Mouse (Mus musculus) limb, embryonic 11.5 days (tissue): ENCODE measurements around the gene Traf3ip2. TPM values are rescaled to one million over a fixed set of nuclear protein-coding genes. Genes with fewer than 3 reads are reported as not detected.

Source experiments
- ATAC-seq: fragments of 200-750 bp; cut with Nextera tagmentation; 2 replicates; pipeline ENCODE4 v1.8.0; 2017; ENCODE audit warnings: low read depth; ENCODE audit not compliant: insufficient number of reproducible peaks, low FRiP score, low TSS enrichment
- DNase-seq: peaks from one replicate; pipeline ENCODE4 v3.0.0-alpha.2; 2015; ENCODE audit warnings: low spot score
- H3K27ac ChIP-seq: fragments of 300-500 bp; sonication (generic); replicated peaks from 2 replicates; pipeline ENCODE4 v1.5.1; 2014; ENCODE audit warnings: low read depth, mild to moderate bottlenecking, low read length
- H3K27me3 ChIP-seq: fragments of 300-500 bp; sonication (generic); 2 replicates; pipeline ENCODE4 v1.6.1; 2014; ENCODE audit warnings: mild to moderate bottlenecking, low read length, mixed read lengths; ENCODE audit not compliant: control insufficient read depth, insufficient read depth
- H3K36me3 ChIP-seq: fragments of 300-500 bp; sonication (generic); 2 replicates; pipeline ENCODE4 v1.6.1; 2014; ENCODE audit warnings: mild to moderate bottlenecking, low read length, moderate library complexity, mixed read lengths; ENCODE audit not compliant: control insufficient read depth, insufficient read depth
- H3K4me1 ChIP-seq: fragments of 300-500 bp; sonication (generic); 2 replicates; pipeline ENCODE4 v1.6.1; 2014; ENCODE audit warnings: low read length, mixed read lengths; ENCODE audit not compliant: control insufficient read depth, insufficient read depth
- H3K4me2 ChIP-seq: fragments of 300-500 bp; sonication (generic); 2 replicates; pipeline ENCODE4 v1.6.1; 2014; ENCODE audit warnings: low read depth, mild to moderate bottlenecking, moderate library complexity; ENCODE audit not compliant: severe bottlenecking
- H3K4me3 ChIP-seq: fragments of 300-500 bp; sonication (generic); 2 replicates; pipeline ENCODE4 v1.5.1; 2014; ENCODE audit warnings: low read depth, low read length
- H3K9ac ChIP-seq: fragments of 300-500 bp; sonication (generic); 2 replicates; pipeline ENCODE4 v1.6.1; 2014; ENCODE audit warnings: mild to moderate bottlenecking, low read length
- H3K9me3 ChIP-seq: fragments of 300-500 bp; sonication (generic); 2 replicates; pipeline ENCODE4 v1.6.1; 2016; ENCODE audit warnings: low read length; ENCODE audit not compliant: control insufficient read depth
- WGBS: fragments of 180-500 bp; shearing (Covaris S2); extraction: QIAGEN DNeasy Blood & Tissue Kit; methylation state at CpG from one replicate; pipeline ENCODE4 v1.1.7; 2014; 5-methylcytosine and 5-hydroxymethylcytosine counted together
- polyA plus RNA-seq: library from polyadenylated mRNA; unstranded; fragments of >200 nt; fragmentation: Nextera tagmentation; extraction: Ambion mirVana; gene quantifications from 2 replicates; pipeline ENCODE4 v1.2.1, GENCODE M21; 2014

The Traf3ip2 gene
- polyA plus RNA-seq, 1 experiment from 2014 or later, result 5.9 TPM

DNA sequence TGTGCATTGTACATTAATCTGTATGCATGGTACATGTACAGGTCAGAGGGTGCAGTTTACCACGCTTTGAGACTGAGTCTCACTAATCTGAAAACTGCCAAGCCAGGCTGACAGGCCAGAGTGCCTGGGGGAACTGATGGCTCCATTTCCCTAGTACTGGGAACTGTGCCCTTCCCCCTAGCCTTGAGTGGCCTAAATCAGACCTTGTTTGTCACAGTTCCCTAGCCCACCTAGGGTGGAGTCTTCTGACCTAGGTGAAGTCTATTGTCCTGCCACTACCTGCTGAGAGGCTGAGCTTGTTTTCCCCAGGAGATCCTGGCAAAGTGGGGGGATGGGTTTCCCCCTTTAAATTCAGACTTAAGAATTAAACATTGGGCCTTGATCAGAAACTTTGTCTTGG is 18.0 kb upstream of the Traf3ip2 start:
- H3K4me2 ChIP-seq, result no peak overlapping the region

GRCm38 (mm10) chr10:39595862-39596261 is 16.9 kb upstream of the Traf3ip2 start:
- H3K4me1 ChIP-seq, result no peaks in the 10 kb centered on the region
- H3K9ac ChIP-seq, result no peak overlapping the region
- no peaks in the 10 kb centered on the region for H3K36me3 ChIP-seq
- H3K4me2 ChIP-seq, result no peak overlapping the region
- ATAC-seq (no peak), DNase-seq (no peak)
- no peak overlapping the region for H3K4me3 ChIP-seq
- H3K27ac ChIP-seq, result no peak overlapping the region
- no peaks in the 10 kb centered on the region for H3K27me3 ChIP-seq
- no peaks in the 10 kb centered on the region; the same call in 1 of the 2 replicates for H3K9me3 ChIP-seq
- 81% methylated on average over 3 of the region's 3 CpGs for WGBS

More for the DNA sequence above, 18.0 kb upstream of the Traf3ip2 start:
- DNase-seq (no peak), ATAC-seq (no peak)
- 70% methylated on average over 1 of the region's 1 CpGs for WGBS
- H3K9me3 ChIP-seq, result no peaks in the 10 kb centered on the region; the same call in 1 of the 2 replicates
- H3K4me3 ChIP-seq, result no peak overlapping the region
- no peaks in the 10 kb centered on the region for H3K4me1 ChIP-seq
- H3K27ac ChIP-seq, result no peak overlapping the region
- H3K27me3 ChIP-seq, result no peaks in the 10 kb centered on the region
- no peaks in the 10 kb centered on the region for H3K36me3 ChIP-seq
- no peak overlapping the region for H3K9ac ChIP-seq

GRCm38 (mm10) chr10:39597116-39597791 is 15.5 kb upstream of the Traf3ip2 start:
- Histone ChIP-seq H3K4me3 (no peak overlapping the region), H3K36me3 (no peaks in the 10 kb centered on the region), H3K4me2 (no peak overlapping the region), H3K9ac (no peak overlapping the region), H3K27ac (no peak overlapping the region), H3K4me1 (no peaks in the 10 kb centered on the region), H3K27me3 (no peaks in the 10 kb centered on the region), H3K9me3 (no peaks in the 10 kb centered on the region; the same call in 1 of the 2 replicates)
- ATAC-seq, result no peak
- DNase-seq, result no peak
- WGBS, result 53% methylated on average over 9 of the region's 9 CpGs

- no peak for DNase-seq
- no peak for ATAC-seq
- Histone ChIP-seq H3K4me3 (no peak overlapping the region), H3K27me3 (no peaks in the 10 kb centered on the region), H3K27ac (no peak overlapping the region), H3K9ac (no peak overlapping the region), H3K4me1 (no peaks in the 10 kb centered on the region), H3K9me3 (no peaks in the 10 kb centered on the region), H3K36me3 (no peaks in the 10 kb centered on the region), H3K4me2 (no peak overlapping the region)
- WGBS, result 77% methylated on average over 3 of the region's 3 CpGs
Measured at GRCm38 (mm10) chr10:39597792-39598183, 14.9 kb upstream of the Traf3ip2 start.

DNA sequence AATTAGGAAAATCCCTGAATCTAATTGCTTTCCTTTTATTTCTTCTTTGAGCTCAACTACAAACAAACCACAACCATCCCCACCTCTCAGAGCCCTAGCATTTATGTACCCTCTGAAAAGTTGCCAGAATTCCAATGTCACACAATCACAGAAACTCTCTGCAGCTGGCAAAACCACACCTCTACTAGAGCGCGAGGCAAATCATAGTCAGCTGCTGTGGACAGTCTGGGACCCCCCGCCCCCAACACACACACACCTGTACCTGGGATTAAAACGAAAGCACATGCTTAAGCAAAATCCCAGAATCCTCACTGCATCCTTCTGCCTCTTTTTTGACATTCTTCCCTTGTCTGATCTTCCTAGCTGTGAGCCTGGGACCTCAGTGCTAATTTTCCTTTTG is 13.1 kb upstream of the Traf3ip2 start:
- Histone ChIP-seq H3K4me2 (no peak overlapping the region), H3K9me3 (no peaks in the 10 kb centered on the region), H3K4me3 (no peak overlapping the region), H3K27me3 (no peaks in the 10 kb centered on the region), H3K4me1 (no peaks in the 10 kb centered on the region), H3K9ac (no peak overlapping the region), H3K27ac (no peak overlapping the region), H3K36me3 (no peaks in the 10 kb centered on the region)
- 90% methylated on average over 4 of the region's 4 CpGs for WGBS
- no peak for ATAC-seq
- DNase-seq, result no peak

- 74% methylated on average over 1 of the region's 1 CpGs for WGBS
- Histone ChIP-seq H3K9me3 (no peaks in the 10 kb centered on the region), H3K9ac (no peak overlapping the region), H3K27me3 (no peaks in the 10 kb centered on the region), H3K36me3 (no peaks in the 10 kb centered on the region), H3K4me1 (no peaks in the 10 kb centered on the region), H3K4me3 (no peak overlapping the region), H3K27ac (no peak overlapping the region), H3K4me2 (no peak overlapping the region)
- DNase-seq, result no peak
- ATAC-seq, result no peak
Measured at GRCm38 (mm10) chr10:39600115-39600514, 12.6 kb upstream of the Traf3ip2 start.

GRCm38 (mm10) chr10:39601068-39601467 is 11.7 kb upstream of the Traf3ip2 start:
- ATAC-seq, result no peak
- Histone ChIP-seq H3K9me3 (no peaks in the 10 kb centered on the region), H3K4me1 (no peaks in the 10 kb centered on the region), H3K27ac (no peak overlapping the region), H3K9ac (no peak overlapping the region), H3K27me3 (no peaks in the 10 kb centered on the region), H3K4me2 (no peak overlapping the region), H3K4me3 (no peak overlapping the region), H3K36me3 (no peaks in the 10 kb centered on the region)
- no peak for DNase-seq
- WGBS, result 89% methylated on average over 5 of the region's 5 CpGs

GRCm38 (mm10) chr10:39606434-39606833 is 6.3 kb upstream of the Traf3ip2 start:
- Histone ChIP-seq H3K4me1 (peaks cover 3% of the 10 kb centered on the region; the same call in 1 of the 2 replicates), H3K4me2 (no peak overlapping the region), H3K9ac (no peak overlapping the region), H3K36me3 (no peaks in the 10 kb centered on the region), H3K4me3 (no peak overlapping the region), H3K27ac (no peak overlapping the region), H3K27me3 (no peaks in the 10 kb centered on the region), H3K9me3 (no peaks in the 10 kb centered on the region)
- WGBS, result 94% methylated on average over 1 of the region's 1 CpGs
- ATAC-seq (no peak), DNase-seq (no peak)

DNA sequence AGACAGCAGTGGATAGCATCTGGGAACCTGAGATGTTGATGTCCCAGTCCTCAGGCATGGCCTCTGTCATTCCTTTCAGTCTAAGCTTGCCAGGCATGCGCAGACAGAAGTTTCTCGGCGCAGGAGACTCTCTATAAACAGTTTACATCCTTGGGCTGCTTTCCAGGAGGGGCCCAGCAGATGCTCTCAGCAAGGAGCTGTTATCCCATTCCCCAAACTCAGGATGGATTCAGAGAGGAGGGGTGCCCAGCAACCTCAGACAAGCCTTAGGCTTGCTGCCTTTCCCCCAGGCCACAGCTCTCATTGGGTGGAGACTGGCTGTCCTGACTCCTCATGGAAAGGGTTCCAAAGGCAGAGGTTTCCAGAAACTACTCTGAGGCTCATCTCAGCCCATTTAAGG is 1.5 kb upstream of the Traf3ip2 start:
- Histone ChIP-seq H3K9ac (no peak overlapping the region), H3K4me3 (no peak overlapping the region), H3K4me1 (peaks cover 13% of the 10 kb centered on the region), H3K27me3 (no peaks in the 10 kb centered on the region), H3K9me3 (no peaks in the 10 kb centered on the region), H3K27ac (no peak overlapping the region), H3K4me2 (no peak overlapping the region), H3K36me3 (no peaks in the 10 kb centered on the region)
- 48% methylated on average over 3 of the region's 3 CpGs for WGBS
- DNase-seq, result no peak
- ATAC-seq, result no peak
